Mouse (Mus musculus): ENCODE measurements around the gene Accsl. TPM values are rescaled to one million over a fixed set of nuclear protein-coding genes. Genes with fewer than 3 reads are reported as not detected.

Gene Accsl
- not detected in 2 replicates for polyA plus RNA-seq (2015; fragmentation: Nextera tagmentation; extraction: Ambion mirVana)

DNA sequence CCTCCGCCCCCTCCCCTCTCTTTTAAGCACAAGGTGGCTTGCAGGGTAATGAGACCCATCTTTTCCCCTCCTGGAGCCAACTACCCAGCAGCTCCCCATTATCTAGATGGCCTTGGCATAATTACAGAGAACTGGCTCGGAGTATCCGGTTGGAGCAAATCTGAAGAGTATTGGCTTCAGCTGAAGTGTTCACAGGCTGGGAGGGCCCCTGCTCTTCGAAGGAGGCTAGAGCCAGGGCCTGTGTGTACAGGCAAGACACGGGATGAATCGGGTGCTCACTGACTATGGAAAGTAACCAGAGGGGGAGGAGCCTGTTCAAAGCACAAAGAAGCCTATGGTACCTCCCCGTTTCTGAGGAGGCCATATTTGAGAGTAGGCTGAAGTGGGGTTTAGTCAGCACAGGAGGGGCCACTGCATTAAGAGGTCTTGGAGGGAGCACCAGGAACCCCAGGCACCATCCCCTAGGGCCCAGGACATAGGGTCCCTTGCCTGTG, at the start of gene Accsl:
Gene Accsl (minus strand): TSS at position 51 of the 494 bp plus-strand sequence.

DNA sequence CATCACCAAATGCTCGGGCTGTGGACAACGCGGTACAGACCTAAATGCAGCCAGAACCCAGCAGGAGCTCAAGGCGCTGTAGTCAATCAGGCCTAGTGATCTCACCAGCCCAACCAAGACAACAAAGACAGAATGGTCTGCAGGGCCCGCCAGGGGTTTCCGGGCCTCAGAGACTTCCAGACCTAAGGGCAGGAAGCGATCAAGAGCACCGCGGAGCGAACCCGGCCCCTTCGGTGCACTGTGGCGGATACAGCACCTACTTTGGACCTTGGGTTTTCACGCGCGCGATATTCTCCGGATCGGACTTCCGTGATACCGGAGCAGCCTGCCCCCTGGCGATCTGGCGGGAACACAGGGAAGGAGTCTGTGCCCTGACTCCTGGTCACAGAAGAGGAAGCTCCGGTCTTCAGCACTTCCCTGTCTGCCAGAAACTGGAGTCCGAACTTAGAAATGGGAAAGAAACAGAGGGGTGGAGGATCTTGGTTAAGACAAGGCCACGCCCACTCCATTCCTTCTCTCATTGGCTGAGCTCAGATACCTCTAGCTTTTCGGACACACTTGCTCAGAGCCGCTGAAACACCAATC, 19.4 kb downstream of the Accsl start, which contains the start of gene Accs:
Gene Accs (minus strand): TSS at position 439 of the 585 bp plus-strand sequence.

GRCm38 (mm10) chr2:93822045-93822749, 46.8 kb downstream of the Accsl start, which contains the start of gene Ext2:
Gene Ext2, minus strand, starts transcription at chr2:93822568.

Other genes starting within 250 kb of the Accsl start
- gene Alx4, start 226.8 kb downstream of the Accsl start, polyA plus RNA-seq (2015; fragmentation: Nextera tagmentation; extraction: Ambion mirVana), result 0.36 and 0.63 TPM in 2 replicates
- gene Ext2, start 46.6 kb downstream of the Accsl start, polyA plus RNA-seq (2015; fragmentation: Nextera tagmentation; extraction: Ambion mirVana), result 70.4 and 85.9 TPM in 2 replicates
- 7.7 and 8.4 TPM in 2 replicates for gene Accs, start 19.2 kb downstream of the Accsl start, polyA plus RNA-seq (2015; fragmentation: Nextera tagmentation; extraction: Ambion mirVana)
- 24.4 and 39.9 TPM in 2 replicates for gene Gm13889, start 88.0 kb upstream of the Accsl start, polyA plus RNA-seq (2015; fragmentation: Nextera tagmentation; extraction: Ambion mirVana)
- not detected in 2 replicates for gene Gm27027, start 127.2 kb upstream of the Accsl start, polyA plus RNA-seq (2015; fragmentation: Nextera tagmentation; extraction: Ambion mirVana)
- 46.1 and 68.4 TPM in 2 replicates for gene Alkbh3, start 141.7 kb upstream of the Accsl start, polyA plus RNA-seq (2015; fragmentation: Nextera tagmentation; extraction: Ambion mirVana)